Mouse (Mus musculus) granulocyte monocyte progenitor cell, adult 5-6 weeks (primary cell): ENCODE data around the gene Apoe. TPM values are rescaled to one million over a fixed set of nuclear protein-coding genes. Genes with fewer than 3 reads are reported as not detected.

ENCODE experiments used
- ATAC-seq: replicated peaks from 2 replicates; pipeline ENCODE4 v1.8.0; 2016; ENCODE audit warnings: mild to moderate bottlenecking, moderate TSS enrichment, inconsistent platforms; ENCODE audit not compliant: poor library complexity, severe bottlenecking
- total RNA-seq, 2 experiments: library from RNA; stranded (forward) in 1 of 2; stranded (reverse) in 1 of 2; fragments of 200-712, 200-1000 nt in 1 of 2; fragments of >200 nt in 1 of 2; fragmentation: Nextera tagmentation in 1 of 2; gene quantifications; 2 replicates each; pipeline ENCODE4 v1.2.3; 2014 to 2017

Gene Apoe
- total RNA-seq, 2 experiments from 2014 or later: 21.9 to 90.6 TPM

GRCm38 (mm10) chr7:19716822-19717221, 17.8 kb upstream of the Apoe start:
- ATAC-seq: no peak

- ATAC-seq: no peak
Observed at GRCm38 (mm10) chr7:19716055-19716682, 17.2 kb upstream of the Apoe start.

DNA sequence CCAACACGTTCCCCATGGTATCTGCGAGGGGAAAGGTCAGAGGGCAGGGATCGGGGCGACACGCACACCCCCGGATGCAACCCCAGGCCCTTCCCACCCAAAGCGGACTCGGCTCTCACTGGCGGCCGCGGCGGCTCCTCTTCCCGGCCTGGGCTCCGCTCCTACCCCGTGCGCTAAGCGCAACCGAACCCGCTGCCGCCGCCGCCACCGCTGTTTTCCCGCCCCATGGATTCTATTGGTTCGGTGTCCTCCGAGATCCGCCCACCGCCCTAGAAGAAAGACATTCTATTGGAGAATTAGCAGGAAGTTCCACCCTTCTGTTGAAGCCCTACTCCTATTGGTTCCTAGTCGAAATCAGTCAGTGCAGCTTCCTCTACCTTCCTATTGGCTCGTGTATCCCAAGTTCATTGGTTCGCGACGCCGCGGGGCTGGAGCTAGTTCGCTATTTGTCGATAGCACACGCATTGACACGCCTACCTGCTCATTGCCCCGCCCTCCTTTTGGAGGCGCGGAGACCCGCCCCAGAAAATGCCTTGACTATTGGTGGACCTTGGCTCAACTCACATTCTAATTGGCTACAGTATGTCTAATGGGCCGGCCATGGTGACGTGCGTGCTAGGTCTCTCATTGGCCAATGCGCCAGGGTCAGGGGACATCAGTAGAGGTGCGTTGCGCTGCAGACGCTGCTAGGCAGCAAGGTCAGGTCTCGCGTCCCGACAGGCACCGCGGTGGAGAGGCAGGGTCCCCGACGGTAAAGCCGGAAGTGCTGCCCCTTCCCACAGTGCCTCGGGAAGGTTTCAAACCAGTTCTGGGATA, 16.5 kb upstream of the Apoe start, which contains the start of gene Tomm40:
Gene Tomm40, minus strand, starts transcription at position 200 of the 816 bp plus-strand sequence.
- peak; percentile 82 for ATAC-seq

DNA sequence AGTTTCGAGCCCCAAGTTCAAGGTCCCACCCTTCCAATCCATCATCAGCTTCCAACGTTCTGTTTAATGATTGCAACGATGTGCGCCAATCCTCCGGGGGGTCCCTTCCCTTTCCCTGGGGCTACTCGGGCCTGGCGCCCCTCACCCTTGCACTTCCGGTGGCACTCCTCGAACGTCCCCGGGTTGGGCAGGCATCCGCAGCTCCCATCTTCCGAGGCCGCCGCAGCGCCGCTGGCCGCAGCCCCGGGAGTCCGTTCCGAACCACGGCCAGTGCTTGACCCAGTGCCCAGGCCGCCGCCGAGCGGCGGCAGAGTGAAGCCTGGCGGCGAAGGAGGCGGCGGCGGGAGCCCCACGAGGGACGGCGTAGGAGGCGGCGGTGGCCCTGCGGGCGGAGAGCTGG, 15.8 kb upstream of the Apoe start:
- no peak for ATAC-seq

DNA sequence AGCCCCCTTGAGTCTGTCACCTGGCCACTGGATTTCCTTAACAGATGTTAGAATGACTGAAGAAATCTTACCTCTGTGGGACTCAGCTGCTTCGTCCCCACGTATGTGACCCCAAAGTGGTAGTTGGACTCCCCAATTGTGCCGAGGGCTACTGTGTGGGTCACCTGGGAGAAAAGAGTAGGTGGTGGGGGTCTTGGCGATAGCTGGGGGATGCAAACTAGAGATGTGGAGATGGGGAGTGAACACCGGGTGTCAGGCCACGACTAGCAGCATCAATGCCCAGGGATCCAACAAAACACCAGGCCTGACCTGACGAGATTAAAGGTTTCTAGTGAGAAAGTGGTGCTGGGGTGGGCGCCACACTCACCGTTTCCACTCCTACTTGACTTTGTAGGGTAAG, 14.6 kb upstream of the Apoe start:
- ATAC-seq: no peak

DNA sequence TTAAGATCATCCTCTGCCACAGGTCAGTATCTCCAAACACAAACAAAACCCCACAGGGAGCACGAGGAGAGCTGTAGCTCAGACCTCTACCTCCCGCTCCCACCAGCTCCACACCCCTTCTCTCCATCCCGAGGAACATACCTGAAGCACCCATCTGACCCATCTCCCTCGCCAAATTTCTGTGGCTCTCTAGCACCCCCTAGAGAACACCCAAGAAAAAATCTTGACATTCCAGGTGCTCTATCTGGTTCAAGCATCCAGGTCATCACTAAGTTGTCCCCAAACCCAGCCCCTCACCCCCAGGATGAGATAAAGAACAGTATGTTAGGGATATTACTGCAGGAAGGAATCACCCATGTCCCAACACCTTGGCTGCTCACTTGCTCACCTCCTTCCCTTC, 14.2 kb upstream of the Apoe start:
- no peak for ATAC-seq

DNA sequence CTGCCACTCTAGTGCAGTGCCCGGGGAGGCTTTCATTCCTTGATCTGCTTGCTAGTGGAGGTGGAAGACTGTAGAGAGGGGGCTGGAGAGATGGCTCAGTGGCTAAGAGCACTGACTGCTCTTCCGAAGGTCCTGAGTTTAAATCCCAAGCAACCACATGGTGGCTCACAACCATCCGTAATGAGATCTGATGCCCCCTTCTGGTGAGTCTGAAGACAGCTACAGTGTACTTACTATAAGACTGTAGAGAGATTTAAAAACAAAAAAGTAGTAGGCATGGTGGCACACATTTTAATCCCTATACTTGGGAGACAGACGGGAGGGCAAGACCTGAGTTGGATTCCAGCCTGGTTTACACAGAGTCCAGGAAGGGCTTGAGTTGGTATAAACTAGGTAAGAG, 13.4 kb upstream of the Apoe start:
- ATAC-seq: no peak

DNA sequence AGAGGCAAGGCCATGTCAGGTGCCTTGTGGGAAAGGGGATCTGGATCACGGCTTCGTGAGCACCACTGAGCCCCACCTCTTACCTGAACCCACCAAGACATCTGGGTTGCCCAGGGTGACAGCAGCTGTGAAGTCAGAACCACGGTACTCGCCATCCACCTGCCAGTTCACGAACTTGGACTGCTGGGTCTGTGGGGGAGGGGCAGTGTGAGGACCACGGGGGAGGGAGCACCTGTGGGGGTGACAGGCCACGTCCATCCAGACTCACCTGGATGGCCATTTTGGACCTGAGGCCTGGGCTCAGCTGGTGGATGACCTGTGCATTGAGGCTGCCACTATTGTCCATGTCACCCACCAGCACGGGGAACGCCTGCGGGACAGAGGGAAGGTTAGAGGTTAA, 11.7 kb upstream of the Apoe start:
- ATAC-seq: no peak

DNA sequence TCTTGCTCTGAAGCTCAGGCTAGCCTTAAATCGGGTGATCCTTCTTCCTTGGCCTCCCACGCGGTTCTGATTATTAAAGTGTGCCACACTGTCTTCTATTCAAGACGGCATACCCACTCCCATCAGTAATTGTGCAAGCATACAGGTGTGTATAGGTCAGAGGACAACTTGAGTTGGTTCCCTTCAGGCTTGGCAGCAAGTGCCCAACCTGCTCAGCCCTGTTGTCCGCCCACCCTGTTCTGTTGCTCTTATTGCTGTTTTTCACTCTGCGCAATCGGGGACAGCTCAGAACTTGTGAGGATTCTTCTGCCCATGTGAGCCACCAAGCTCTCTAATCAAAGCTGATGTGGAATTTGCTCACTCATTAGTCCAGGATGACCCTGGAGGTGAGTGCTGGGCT, 6.3 kb upstream of the Apoe start:
- ATAC-seq: no peak

- ATAC-seq: no peak
Observed at GRCm38 (mm10) chr7:19704475-19704874, 5.5 kb upstream of the Apoe start.

DNA sequence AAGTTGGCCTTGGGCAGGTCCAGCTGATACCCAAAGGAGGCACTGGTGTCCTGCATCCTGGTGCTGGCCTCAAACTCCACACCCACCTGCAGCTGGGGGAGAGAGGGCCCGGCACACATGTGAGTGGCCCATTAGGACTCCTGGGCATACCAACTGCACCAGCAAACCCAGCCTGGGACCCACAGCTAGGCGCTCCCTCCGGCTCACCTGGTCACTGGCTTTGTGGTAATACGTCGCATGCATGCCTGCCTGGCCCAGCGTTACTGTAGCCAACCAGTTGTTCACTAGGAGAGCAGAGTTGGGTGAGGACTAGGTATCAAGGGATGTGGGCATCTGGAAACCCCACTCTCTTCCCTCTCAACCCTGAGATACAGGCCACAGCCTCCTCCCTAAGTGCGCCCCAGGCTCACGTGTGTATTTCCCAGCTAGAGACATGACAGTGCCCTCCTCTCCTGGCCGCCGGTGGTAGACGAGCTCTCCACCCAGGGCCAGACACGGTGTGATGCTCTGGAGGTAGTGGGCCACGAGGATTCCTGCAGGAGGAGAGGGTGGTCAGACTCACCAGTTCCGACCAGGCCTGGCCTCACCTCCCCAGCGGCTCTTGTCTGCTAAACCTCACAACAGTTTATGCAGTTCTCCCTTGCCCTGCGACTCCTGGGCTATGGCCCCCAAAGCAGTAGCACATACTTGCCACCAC, 4.0 kb upstream of the Apoe start:
- no peak for ATAC-seq

- peak; percentile 38 for ATAC-seq
Observed at GRCm38 (mm10) chr7:19701069-19701761, 2.2 kb upstream of the Apoe start.

GRCm38 (mm10) chr7:19700299-19701068, 1.5 kb upstream of the Apoe start:
- ATAC-seq: no peak

DNA sequence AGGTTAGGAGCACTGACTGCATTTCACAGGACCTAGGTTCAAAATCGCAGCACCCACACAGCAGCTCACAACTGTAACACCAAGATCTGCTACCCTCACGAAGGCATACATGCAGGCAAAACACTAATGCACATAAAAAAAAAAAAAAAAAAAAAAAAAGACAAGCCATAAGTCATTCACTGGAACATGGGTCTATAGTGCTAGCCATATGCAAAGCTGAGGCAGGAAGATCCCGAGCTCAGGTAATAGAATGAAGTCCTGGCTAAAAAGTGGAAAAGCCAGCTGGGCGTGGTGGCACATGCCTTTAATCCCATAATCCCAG, 800 bp upstream of the Apoe start:
- ATAC-seq: no peak

- 0 out of 2 replicates have a peak, but pooled peaks have one; percentile 16 for ATAC-seq
Observed at GRCm38 (mm10) chr7:19697949-19698906, 760 bp downstream of the Apoe start.

DNA sequence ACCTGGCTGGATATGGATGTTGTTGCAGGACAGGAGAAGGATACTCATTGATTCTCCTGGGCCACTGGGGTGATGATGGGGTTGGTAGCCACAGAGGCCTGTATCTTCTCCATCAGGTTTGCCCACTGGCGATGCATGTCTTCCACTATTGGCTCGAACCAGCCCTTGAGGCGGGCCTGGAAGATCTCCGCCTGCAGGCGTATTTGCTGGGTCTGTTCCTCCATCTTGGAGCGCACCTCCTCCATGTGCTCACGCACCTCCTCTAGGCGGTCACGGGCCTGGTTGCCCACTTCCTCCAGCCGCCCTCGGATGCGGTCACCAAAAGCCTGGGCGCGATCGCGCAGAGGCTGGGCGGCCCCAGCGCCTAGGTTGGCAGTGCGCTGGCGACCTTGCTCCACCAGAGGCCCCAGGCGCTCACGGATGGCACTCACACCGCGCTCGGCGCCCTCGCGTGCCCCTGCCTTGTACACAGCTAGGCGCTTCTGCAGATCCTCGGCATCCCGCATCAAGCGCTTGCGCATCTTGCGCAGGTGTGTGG, 2.6 kb downstream of the Apoe start:
- no peak for ATAC-seq

DNA sequence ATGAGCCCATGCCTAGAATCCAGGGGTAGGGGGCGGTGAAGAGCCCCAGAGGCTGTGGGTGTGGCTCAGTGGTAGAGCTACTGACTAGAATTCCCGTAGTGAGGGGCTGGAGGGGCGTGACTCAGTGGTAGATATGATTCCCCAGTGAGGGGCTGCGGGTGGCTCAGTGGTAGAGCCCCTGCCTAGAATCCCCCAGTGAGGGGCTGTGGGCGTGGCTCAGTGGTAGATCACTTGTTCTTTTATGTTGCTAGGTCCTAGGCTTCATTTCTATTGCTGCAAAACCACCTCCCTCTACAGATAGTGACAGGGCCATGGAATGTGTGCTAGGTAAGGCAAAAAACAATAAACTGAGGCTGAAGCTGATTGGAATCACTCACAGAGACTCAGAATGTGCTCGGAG, 3.1 kb downstream of the Apoe start:
- no peak for ATAC-seq

- ATAC-seq: no peak
Observed at GRCm38 (mm10) chr7:19695213-19695594, 3.8 kb downstream of the Apoe start.
